ENCODE assay signal across 12 mouse cellular contexts in the genomic region with DNA sequence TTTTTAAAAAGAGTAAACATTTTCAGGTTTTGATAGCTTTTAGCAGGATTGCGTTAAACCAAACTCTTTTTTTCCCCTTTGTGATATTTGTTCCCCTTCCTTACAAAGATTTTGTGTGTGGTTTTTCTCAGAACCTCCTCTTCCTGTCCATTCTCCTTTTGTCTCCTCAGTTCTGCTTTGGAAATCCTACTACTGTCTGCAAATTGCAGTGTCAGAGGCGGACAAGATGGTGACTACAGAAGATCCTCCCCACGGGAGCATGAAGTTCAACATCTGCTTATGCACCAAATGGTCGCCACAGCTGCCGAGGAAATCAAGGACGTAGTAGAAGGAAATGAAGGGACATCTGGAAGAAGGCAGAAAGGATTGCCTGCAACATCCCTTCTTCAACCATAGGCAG.
"Had no signal": no experiment of that assay in that cellular context is flagged by ENCODE, and none has a peak within 500 bp of the region (broad histone marks: within the 10 kb centered on the region; RNA-seq: fewer than 3 reads in every experiment).

No protein-coding gene starts in this region.

- H3K4me3 ChIP-seq: left cerebral cortex, adult 2 months; limb, embryonic 15.5 days; midbrain, embryonic 15.5 days; neural tube, embryonic 13.5 days had no signal

- H3K27ac ChIP-seq: left cerebral cortex, adult 2 months; limb, embryonic 15.5 days; liver, embryonic 14.5 days; midbrain, embryonic 15.5 days; neural tube, embryonic 13.5 days; stomach, postnatal 0 days had no signal

- H3K27me3 ChIP-seq: limb, embryonic 15.5 days; midbrain, embryonic 15.5 days; neural tube, embryonic 13.5 days had no signal

- DNase-seq: kidney, adult 18-20 months; kidney, postnatal 14 days; lung, adult 18-20 months; lung, postnatal 4 days; right cerebral cortex, postnatal 14 days had no signal

- H3K36me3 ChIP-seq: limb, embryonic 15.5 days; midbrain, embryonic 15.5 days; neural tube, embryonic 13.5 days had no signal

- H3K4me2 ChIP-seq: limb, embryonic 15.5 days; midbrain, embryonic 11.5 days; midbrain, embryonic 15.5 days; neural tube, embryonic 13.5 days had no signal

- H3K4me1 ChIP-seq: limb, embryonic 15.5 days; midbrain, embryonic 15.5 days had no signal

- H3K9me3 ChIP-seq: limb, embryonic 15.5 days; midbrain, embryonic 15.5 days; neural tube, embryonic 13.5 days had no signal

- ATAC-seq: midbrain, embryonic 15.5 days had no signal

- H3K9ac ChIP-seq: limb, embryonic 15.5 days; liver, embryonic 14.5 days; midbrain, embryonic 15.5 days; neural tube, embryonic 13.5 days had no signal
